Mouse (Mus musculus): ENCODE measurements at regions not wholly inside any gene's neighbourhood (a gene's known extent, or its start where the extent isn't known, plus 50 kb on each side); places are given as distances from the start of the nearest gene placed in this dataset.

- H3K36me3 ChIP-seq (ENCODE audit: control insufficient read depth, insufficient read depth, low read length, poor library complexity, severe bottlenecking): no peaks in the 10 kb centered on the region
- H3K27ac ChIP-seq (ENCODE audit: insufficient read depth, low read length): no peak overlapping the region
- no peak for TF ChIP-seq EP300 (IDR thresholded peaks at IDR 0.05; ENCODE audit: insufficient read depth, low read depth, low read length)
- no peak for TF ChIP-seq POLR2A (IDR thresholded peaks at IDR 0.05; ENCODE audit: insufficient read depth, low read length)
- no peak for TF ChIP-seq CTCF (IDR thresholded peaks at IDR 0.05; ENCODE audit: low read depth, low read length)
- H3K9me3 ChIP-seq (replicated peaks; ENCODE audit: control insufficient read depth, insufficient read depth, low read length, poor library complexity, severe bottlenecking): peaks cover 7% of the 10 kb centered on the region
- no peaks in the 10 kb centered on the region; the same call in 1 of the 2 replicates for H3K27me3 ChIP-seq (ENCODE audit: control insufficient read depth, insufficient read depth, low read length, poor library complexity, severe bottlenecking)
- H3K9ac ChIP-seq (ENCODE audit: low read depth, poor library complexity, severe bottlenecking): no peak overlapping the region
- no peaks in the 10 kb centered on the region for H3K4me1 ChIP-seq (ENCODE audit: control insufficient read depth, insufficient read depth, low read length)
- H3K4me3 ChIP-seq (ENCODE audit: low read depth, low read length): no peak overlapping the region
Observed at GRCm38 (mm10) chr8:113981339-113981738, 132.8 kb upstream of the Adamts18 start.

GRCm38 (mm10) chr8:113984845-113985244, 136.3 kb upstream of the Adamts18 start:
- Histone ChIP-seq H3K4me3 (ENCODE audit: low read depth, low read length) (no peak overlapping the region), H3K4me1 (ENCODE audit: control insufficient read depth, insufficient read depth, low read length) (no peaks in the 10 kb centered on the region), H3K9me3 (replicated peaks; ENCODE audit: control insufficient read depth, insufficient read depth, low read length, poor library complexity, severe bottlenecking) (peaks cover 4% of the 10 kb centered on the region), H3K27ac (ENCODE audit: insufficient read depth, low read length) (no peak overlapping the region), H3K9ac (ENCODE audit: low read depth, poor library complexity, severe bottlenecking) (no peak overlapping the region), H3K27me3 (ENCODE audit: control insufficient read depth, insufficient read depth, low read length, poor library complexity, severe bottlenecking) (no peaks in the 10 kb centered on the region; the same call in 1 of the 2 replicates), H3K36me3 (ENCODE audit: control insufficient read depth, insufficient read depth, low read length, poor library complexity, severe bottlenecking) (no peaks in the 10 kb centered on the region)
- TF ChIP-seq EP300 (IDR thresholded peaks at IDR 0.05; ENCODE audit: insufficient read depth, low read depth, low read length) (no peak), CTCF (IDR thresholded peaks at IDR 0.05; ENCODE audit: low read depth, low read length) (peak; percentile 77)

DNA sequence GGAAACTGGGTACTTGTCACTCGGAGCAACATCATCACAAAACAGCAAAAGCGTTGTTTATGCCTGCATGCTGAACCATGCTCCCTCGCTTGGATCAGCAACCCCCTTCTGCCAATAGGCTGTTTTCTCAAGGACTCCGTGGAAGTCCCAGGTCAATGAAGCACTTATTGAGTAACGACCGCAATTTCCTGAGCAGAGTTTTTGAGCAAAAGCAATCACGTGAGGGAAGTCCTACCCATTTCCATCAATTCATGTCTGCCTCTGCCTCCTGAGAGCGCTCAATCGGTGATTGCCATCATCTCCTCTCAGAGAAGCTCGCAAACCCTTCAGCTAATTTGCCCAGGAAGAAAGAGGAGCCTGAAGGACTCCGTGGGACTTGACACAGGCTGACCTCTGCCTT, 136.9 kb upstream of the Adamts18 start:
- Histone ChIP-seq H3K27ac (ENCODE audit: insufficient read depth, low read length) (no peak overlapping the region), H3K9ac (ENCODE audit: low read depth, poor library complexity, severe bottlenecking) (no peak overlapping the region), H3K4me1 (ENCODE audit: control insufficient read depth, insufficient read depth, low read length) (no peaks in the 10 kb centered on the region), H3K9me3 (replicated peaks; ENCODE audit: control insufficient read depth, insufficient read depth, low read length, poor library complexity, severe bottlenecking) (no peaks in the 10 kb centered on the region), H3K27me3 (ENCODE audit: control insufficient read depth, insufficient read depth, low read length, poor library complexity, severe bottlenecking) (no peaks in the 10 kb centered on the region; the same call in 1 of the 2 replicates), H3K36me3 (ENCODE audit: control insufficient read depth, insufficient read depth, low read length, poor library complexity, severe bottlenecking) (no peaks in the 10 kb centered on the region), H3K4me3 (ENCODE audit: low read depth, low read length) (no peak overlapping the region)
- TF ChIP-seq POLR2A (IDR thresholded peaks at IDR 0.05; ENCODE audit: insufficient read depth, low read length) (no peak), CTCF (IDR thresholded peaks at IDR 0.05; ENCODE audit: low read depth, low read length) (no peak), EP300 (IDR thresholded peaks at IDR 0.05; ENCODE audit: insufficient read depth, low read depth, low read length) (no peak)

GRCm38 (mm10) chr8:113985948-113986347, 137.4 kb upstream of the Adamts18 start:
- no peak overlapping the region for H3K4me3 ChIP-seq (ENCODE audit: low read depth, low read length)
- H3K27ac ChIP-seq (ENCODE audit: insufficient read depth, low read length): no peak overlapping the region
- TF ChIP-seq POLR2A (IDR thresholded peaks at IDR 0.05; ENCODE audit: insufficient read depth, low read length) (no peak), CTCF (IDR thresholded peaks at IDR 0.05; ENCODE audit: low read depth, low read length) (no peak), EP300 (IDR thresholded peaks at IDR 0.05; ENCODE audit: insufficient read depth, low read depth, low read length) (no peak)
- no peak overlapping the region for H3K9ac ChIP-seq (ENCODE audit: low read depth, poor library complexity, severe bottlenecking)
- no peaks in the 10 kb centered on the region for H3K36me3 ChIP-seq (ENCODE audit: control insufficient read depth, insufficient read depth, low read length, poor library complexity, severe bottlenecking)
- H3K27me3 ChIP-seq (ENCODE audit: control insufficient read depth, insufficient read depth, low read length, poor library complexity, severe bottlenecking): no peaks in the 10 kb centered on the region; the same call in 1 of the 2 replicates
- H3K9me3 ChIP-seq (replicated peaks; ENCODE audit: control insufficient read depth, insufficient read depth, low read length, poor library complexity, severe bottlenecking): no peaks in the 10 kb centered on the region
- H3K4me1 ChIP-seq (ENCODE audit: control insufficient read depth, insufficient read depth, low read length): no peaks in the 10 kb centered on the region

DNA sequence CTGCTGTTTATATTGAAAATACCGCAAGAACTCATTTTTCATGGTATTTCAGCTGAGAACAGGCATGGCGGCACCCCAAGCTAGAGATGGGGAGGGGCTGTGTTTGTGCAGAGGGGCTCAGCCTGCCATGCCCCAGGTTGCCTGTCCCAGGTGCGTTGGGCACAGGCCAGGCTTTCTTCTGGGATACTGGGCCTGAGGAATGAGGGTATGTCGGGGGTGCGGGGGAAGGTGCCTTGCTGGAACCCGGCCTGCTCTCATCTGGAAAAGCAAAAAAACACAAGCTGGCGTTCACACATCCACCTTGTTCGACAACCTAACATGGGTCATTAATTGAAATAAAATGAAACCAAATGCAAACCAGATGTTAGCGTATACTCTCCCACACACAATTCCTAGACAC, 142.2 kb upstream of the Adamts18 start:
- no peaks in the 10 kb centered on the region; the same call in 1 of the 2 replicates for H3K27me3 ChIP-seq (ENCODE audit: control insufficient read depth, insufficient read depth, low read length, poor library complexity, severe bottlenecking)
- H3K36me3 ChIP-seq (ENCODE audit: control insufficient read depth, insufficient read depth, low read length, poor library complexity, severe bottlenecking): no peaks in the 10 kb centered on the region
- TF ChIP-seq CTCF (IDR thresholded peaks at IDR 0.05; ENCODE audit: low read depth, low read length) (no peak), EP300 (IDR thresholded peaks at IDR 0.05; ENCODE audit: insufficient read depth, low read depth, low read length) (no peak), POLR2A (IDR thresholded peaks at IDR 0.05; ENCODE audit: insufficient read depth, low read length) (no peak)
- no peak overlapping the region for H3K9ac ChIP-seq (ENCODE audit: low read depth, poor library complexity, severe bottlenecking)
- no peaks in the 10 kb centered on the region for H3K4me1 ChIP-seq (ENCODE audit: control insufficient read depth, insufficient read depth, low read length)
- H3K27ac ChIP-seq (ENCODE audit: insufficient read depth, low read length): no peak overlapping the region
- H3K9me3 ChIP-seq (replicated peaks; ENCODE audit: control insufficient read depth, insufficient read depth, low read length, poor library complexity, severe bottlenecking): no peaks in the 10 kb centered on the region
- no peak overlapping the region for H3K4me3 ChIP-seq (ENCODE audit: low read depth, low read length)

GRCm38 (mm10) chr8:113998881-113999280, 134.5 kb upstream of the Nudt7 start:
- Histone ChIP-seq H3K4me1 (ENCODE audit: control insufficient read depth, insufficient read depth, low read length) (no peaks in the 10 kb centered on the region), H3K36me3 (ENCODE audit: control insufficient read depth, insufficient read depth, low read length, poor library complexity, severe bottlenecking) (no peaks in the 10 kb centered on the region), H3K4me3 (ENCODE audit: low read depth, low read length) (no peak overlapping the region), H3K27me3 (ENCODE audit: control insufficient read depth, insufficient read depth, low read length, poor library complexity, severe bottlenecking) (no peaks in the 10 kb centered on the region), H3K27ac (ENCODE audit: insufficient read depth, low read length) (no peak overlapping the region), H3K9me3 (replicated peaks; ENCODE audit: control insufficient read depth, insufficient read depth, low read length, poor library complexity, severe bottlenecking) (no peaks in the 10 kb centered on the region), H3K9ac (ENCODE audit: low read depth, poor library complexity, severe bottlenecking) (no peak overlapping the region)
- no peak for TF ChIP-seq CTCF (IDR thresholded peaks at IDR 0.05; ENCODE audit: low read depth, low read length)
- TF ChIP-seq POLR2A (IDR thresholded peaks at IDR 0.05; ENCODE audit: insufficient read depth, low read length): no peak
- TF ChIP-seq EP300 (IDR thresholded peaks at IDR 0.05; ENCODE audit: insufficient read depth, low read depth, low read length): no peak
